Comparison of ENCODE assay signal across 35 mouse cellular contexts in the genomic region with DNA sequence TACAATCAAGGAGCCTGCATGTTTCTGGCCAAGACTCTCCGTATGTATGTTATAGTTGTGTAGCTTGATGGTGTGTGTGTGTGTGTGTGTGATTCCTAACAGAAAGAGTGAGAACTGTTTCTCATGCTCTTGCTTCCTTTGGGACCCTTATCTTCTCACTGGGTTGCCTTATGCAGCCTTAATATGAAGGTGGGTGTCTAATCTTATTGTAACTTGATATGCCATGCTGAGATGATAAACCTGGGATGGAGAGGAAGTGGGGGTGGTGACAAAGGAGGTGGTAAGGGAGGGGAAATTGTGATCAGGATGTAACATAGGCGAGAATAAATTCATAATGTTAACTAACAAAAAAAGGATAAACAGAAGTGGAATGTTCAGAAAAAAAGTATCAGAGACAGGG.
"Had no signal": no experiment of that assay in that cellular context is flagged by ENCODE, and none has a peak within 500 bp of the region (broad histone marks: within the 10 kb centered on the region; RNA-seq: fewer than 3 reads in every experiment).

No protein-coding gene starts in this region.

- H3K4me3 ChIP-seq: heart, embryonic 10.5 days; heart, embryonic 12.5 days; heart, embryonic 13.5 days; heart, embryonic 15.5 days; hindbrain, embryonic 10.5 days; hindbrain, embryonic 12.5 days; hindbrain, embryonic 13.5 days; hindbrain, embryonic 15.5 days; intestine, embryonic 15.5 days; kidney, embryonic 15.5 days; layer of hippocampus, adult 2 months had no signal

- H3K36me3 ChIP-seq: heart, embryonic 10.5 days; heart, embryonic 12.5 days; heart, embryonic 13.5 days; heart, embryonic 15.5 days; hindbrain, embryonic 10.5 days; hindbrain, embryonic 12.5 days; hindbrain, embryonic 13.5 days; hindbrain, embryonic 15.5 days; intestine, embryonic 15.5 days; kidney, embryonic 15.5 days had no signal

- H3K4me2 ChIP-seq: heart, embryonic 11.5 days; heart, embryonic 12.5 days; heart, embryonic 13.5 days; heart, embryonic 15.5 days; hindbrain, embryonic 12.5 days; hindbrain, embryonic 13.5 days; hindbrain, embryonic 14.5 days; hindbrain, embryonic 15.5 days; intestine, embryonic 15.5 days; kidney, embryonic 15.5 days had no signal

- H3K27ac ChIP-seq: heart, embryonic 10.5 days; heart, embryonic 13.5 days; heart, embryonic 15.5 days; hindbrain, embryonic 10.5 days; hindbrain, embryonic 12.5 days; hindbrain, embryonic 13.5 days; hindbrain, embryonic 14.5 days; hindbrain, embryonic 15.5 days; hindbrain, postnatal 0 days; intestine, embryonic 15.5 days; kidney, embryonic 15.5 days; kidney, postnatal 0 days; layer of hippocampus, adult 2 months had no signal

- ATAC-seq: hindbrain, embryonic 16.5 days; hindbrain, postnatal 0 days; inflammation-experienced regulatory T-cells, adult 6 months; intestine, embryonic 15.5 days; intestine, embryonic 16.5 days; intestine, postnatal 0 days had no signal

- H3K27me3 ChIP-seq: heart, embryonic 12.5 days; heart, embryonic 13.5 days; heart, embryonic 15.5 days; hindbrain, embryonic 15.5 days; intestine, embryonic 15.5 days; kidney, embryonic 15.5 days had no signal

- DNase-seq: heart, postnatal 10 days; heart, postnatal 14 days; heart, postnatal 36 days; heart, postnatal 4 days; kidney, adult 11 months; kidney, adult 18-20 months; kidney, adult 2 months; kidney, adult 8-10 months; kidney, adult 9 months; kidney, postnatal 10 days; kidney, postnatal 14 days; kidney, postnatal 25 days; kidney, postnatal 36 days; kidney, postnatal 4 days; layer of hippocampus, adult 9-11 months; layer of hippocampus, postnatal 36 days had no signal

- H3K9me3 ChIP-seq: heart, embryonic 10.5 days; heart, embryonic 12.5 days; heart, embryonic 13.5 days; heart, embryonic 15.5 days; hindbrain, embryonic 10.5 days; hindbrain, embryonic 12.5 days; hindbrain, embryonic 13.5 days; hindbrain, embryonic 15.5 days; intestine, embryonic 15.5 days; kidney, embryonic 15.5 days had no signal

- H3K9ac ChIP-seq: heart, embryonic 12.5 days; heart, embryonic 13.5 days; heart, embryonic 15.5 days; hindbrain, embryonic 12.5 days; hindbrain, embryonic 13.5 days; hindbrain, embryonic 14.5 days; hindbrain, embryonic 15.5 days; intestine, embryonic 15.5 days; kidney, embryonic 15.5 days had no signal

- H3K4me1 ChIP-seq: heart, embryonic 10.5 days; heart, embryonic 12.5 days; heart, embryonic 13.5 days; heart, embryonic 15.5 days; hindbrain, embryonic 10.5 days; hindbrain, embryonic 12.5 days; hindbrain, embryonic 13.5 days; hindbrain, embryonic 15.5 days; intestine, embryonic 15.5 days; kidney, embryonic 15.5 days had no signal
